Mouse (Mus musculus) frontal cortex, postnatal 14 days (tissue): Measurements from ENCODE around the gene Fbxo3.
"Not testable (repeated sequence)": the region's sequence is repeated elsewhere in the genome, so short reads cannot be mapped to it uniquely, and the experiment has no call there.

ENCODE experiments used
- DNase-seq, 2 experiments: peaks; one replicate each; pipeline ENCODE4 v3.0.0; 2022; ENCODE audit warnings: low spot score in 2 of 2

Fbxo3 gene

DNA sequence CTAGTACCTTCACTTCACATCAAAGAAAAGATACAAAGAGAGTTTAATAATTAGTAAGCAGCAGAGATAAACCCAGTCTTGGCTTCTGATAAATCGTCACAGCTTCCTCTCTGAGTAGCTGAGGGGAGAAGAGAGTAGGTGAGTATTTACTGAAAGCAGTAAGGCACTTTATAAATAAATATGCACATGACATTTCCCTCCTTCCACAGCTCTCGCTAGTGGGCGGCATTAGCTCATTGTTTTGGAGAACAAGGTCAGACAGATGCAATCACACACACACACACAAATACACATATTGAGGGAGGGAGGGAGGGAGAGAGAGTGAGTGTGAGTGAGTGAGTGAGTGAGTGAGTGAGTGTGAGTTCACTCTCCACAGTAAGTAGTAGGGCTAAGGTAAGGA is 8.8 kb downstream of the Fbxo3 start:
- no peak for DNase-seq

DNA sequence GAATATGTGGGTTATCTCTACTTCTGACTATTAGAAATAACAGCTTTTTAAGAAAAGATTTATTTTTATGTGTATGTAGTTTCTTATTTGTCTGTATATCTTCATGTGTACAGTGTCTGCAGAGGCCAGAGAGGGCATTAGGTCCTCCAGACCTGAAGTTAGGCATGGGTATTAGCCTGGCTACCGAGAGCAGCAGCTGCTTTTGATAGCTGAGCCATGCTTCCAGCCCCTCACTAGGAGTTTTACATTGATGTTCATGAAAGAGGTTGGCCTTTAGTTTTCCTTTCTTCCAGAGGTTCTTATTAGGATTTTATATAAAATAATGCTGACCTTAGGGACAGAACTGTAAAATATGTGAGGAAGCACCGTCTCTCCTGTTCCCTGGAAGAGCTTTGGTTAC is 10.7 kb downstream of the Fbxo3 start:
- no peak for DNase-seq

DNA sequence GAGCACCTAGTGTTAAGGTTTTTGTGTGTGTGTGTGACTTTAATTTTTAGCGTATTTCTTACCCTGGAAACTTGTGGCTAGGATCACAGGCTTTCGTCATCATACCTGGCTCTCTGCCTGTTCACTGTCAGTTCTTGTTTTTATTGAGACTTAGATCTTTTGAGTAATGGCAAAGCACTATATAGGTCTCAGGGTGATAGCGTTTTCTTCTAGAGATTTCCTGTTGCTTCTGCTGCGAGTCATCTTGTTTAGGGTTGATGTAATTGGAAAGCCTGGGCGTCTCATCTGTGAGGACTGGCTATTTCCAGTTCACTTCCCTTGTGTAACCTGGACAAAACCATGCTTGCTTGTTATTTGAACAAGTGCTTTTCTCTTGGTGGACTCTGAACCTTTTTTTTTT is 14.1 kb downstream of the Fbxo3 start:
- DNase-seq: no peak

DNA sequence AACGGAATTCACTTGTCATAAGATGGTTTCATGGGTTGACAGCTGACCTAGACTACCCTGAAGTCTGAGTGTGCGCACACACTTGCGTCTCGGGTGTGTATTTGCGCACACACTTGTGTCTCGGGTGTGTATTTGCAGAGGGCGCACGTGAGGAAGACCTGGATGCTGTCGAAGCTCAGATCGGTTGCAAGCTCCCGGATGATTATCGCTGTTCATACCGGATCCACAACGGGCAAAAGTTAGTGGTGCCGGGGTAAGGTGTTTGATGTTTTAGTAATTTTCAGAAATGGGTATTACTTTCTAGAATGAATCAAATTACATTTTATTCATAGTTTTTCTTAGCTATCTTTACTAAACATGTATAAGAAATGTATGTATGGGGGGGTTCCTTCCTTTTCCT is 15.2 kb downstream of the Fbxo3 start:
- no peak for DNase-seq

DNA sequence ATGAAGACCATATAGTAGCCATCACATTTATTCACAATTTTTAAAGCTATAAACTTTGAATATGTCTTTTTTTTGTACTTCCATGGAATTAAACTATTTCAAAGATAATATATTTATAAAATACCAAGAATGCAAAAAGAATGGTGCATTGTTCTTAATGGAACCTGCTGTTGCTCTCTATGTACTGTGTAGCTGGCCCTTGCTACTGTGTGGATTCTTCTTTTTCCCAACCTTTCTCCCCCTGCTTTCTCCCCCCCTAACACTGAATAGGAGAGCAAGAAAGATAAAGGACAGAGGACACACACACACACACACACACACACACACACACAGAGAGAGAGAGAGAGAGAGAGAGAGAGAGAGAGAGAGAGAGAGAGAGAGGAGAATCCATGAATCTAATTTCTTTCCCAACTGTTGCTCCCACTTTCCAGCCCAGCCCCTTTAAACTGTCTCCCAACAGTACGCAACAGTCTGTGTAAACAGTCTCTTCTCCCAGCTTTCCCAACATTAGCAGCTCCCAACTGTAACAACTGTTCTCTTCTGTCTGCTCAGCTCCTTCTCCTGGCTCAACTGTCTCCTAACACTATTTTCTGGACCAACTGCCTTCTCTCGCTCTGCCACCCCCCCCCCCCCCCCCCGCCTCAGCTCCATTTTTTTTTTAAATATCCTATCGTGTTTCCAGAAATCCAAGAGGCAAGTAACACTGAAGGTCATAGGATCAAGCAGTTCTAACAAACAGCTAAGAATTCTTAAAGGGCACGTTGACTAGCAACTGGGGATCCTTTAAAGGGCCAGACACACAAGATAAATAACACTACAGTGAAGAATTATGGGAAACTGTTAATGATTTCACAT is 16.3 kb downstream of the Fbxo3 start:
- DNase-seq: no peak

DNA sequence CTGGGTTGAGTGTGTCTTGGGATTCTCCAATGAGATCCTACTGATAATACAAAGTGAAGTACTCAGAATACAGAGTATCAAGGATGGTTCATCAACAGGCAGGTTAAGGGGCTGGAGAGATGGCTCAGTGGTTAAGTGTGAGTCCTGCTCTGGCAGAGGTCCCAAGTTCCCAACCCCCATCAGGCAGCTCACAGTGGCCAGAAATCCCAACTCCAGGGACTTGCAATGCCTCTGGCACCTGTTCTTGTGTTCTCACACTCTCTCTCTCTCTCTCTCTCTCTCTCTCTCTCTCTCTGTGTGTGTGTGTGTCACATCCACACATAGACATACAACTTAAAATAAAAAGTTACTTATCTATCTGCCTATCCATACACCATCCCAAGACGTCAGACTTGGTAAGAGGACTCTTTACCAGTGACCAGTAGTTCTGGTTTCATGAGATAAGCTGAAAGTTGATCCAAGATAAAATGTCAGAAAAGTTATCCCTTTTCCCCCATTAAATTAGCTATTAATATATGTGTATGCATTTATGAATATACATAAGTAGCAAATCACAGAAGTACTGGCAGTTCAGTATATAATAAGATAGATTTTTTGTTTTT is 17.1 kb downstream of the Fbxo3 start:
- DNase-seq: no peak

DNA sequence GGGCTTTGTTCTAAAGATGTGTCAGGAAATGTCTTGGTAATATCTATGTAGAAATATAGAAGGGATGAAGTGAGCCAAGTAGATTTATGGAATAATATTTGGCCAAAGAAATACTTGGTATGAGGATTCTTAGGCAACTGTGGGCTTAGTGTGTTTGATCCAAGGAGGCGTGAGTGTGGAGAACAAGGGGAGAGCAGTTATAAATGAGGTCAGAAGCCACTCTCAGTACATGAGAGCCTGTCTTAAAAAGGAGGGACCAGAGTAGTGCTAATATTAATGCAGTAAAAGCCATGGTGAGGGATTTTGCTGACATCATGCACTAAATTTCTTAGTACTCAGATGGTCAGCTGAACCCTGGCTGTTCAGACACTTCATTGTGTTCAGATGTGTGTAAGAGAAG is 30.9 kb downstream of the Fbxo3 start:
- DNase-seq: no peak

DNA sequence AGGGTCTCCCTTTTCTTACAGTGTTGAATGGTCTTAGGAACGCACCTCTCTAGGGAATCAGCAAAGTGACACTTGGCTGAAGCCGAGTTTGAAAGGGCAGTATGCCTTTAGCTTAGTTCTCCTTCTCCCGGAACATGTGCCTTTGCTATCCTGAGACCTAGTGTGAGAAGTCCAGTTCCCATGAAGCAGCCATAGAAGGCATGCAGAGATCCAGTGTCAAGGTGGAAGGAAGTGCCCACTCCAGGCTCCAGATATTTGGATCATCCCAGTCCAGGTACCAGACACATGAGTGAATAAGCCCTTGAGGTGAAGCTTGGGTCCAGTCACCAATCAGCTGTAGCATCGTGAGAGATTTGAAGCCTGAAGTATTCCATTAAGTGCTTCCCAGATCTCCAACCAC is 31.4 kb downstream of the Fbxo3 start:
- DNase-seq: no peak

DNA sequence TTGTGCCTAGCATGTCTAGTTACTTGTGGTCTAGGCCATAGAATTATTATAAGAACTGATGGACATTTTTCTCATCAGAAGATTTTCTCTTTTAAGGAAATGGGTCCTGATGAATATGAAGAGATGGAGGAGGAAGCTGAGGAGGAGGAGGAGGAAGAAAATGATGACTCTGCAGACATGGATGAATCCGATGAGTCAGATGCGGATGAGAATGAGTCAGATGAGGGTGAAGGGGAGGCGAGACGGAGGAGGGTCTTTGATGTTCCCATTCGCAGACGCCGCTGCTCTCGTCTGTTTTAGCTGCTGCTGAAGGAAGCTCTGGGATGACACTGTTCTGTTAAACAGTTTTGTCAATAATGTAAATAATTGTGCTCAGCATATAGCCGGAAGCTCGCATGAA is 32.3 kb downstream of the Fbxo3 start:
- no peak for DNase-seq

DNA sequence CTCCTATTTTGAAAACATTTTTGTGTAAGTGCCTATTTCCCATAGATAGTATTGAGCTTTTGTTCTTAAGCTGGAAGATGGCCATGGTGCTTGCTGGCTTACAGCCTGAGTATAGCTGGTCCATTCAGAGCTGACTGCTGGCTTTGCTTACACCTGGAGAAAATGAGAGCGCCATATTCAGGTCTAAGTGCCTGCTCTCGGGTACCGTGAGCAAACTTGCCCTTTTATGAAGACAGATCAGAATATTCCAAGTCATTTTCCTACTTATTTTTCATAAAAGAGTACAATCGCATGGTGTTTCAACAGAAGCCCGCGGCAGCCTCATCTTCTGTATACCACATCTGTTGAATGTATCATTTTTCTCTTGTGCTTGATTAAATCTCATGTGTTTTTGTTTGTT is 33.5 kb downstream of the Fbxo3 start:
- DNase-seq: no peak

DNA sequence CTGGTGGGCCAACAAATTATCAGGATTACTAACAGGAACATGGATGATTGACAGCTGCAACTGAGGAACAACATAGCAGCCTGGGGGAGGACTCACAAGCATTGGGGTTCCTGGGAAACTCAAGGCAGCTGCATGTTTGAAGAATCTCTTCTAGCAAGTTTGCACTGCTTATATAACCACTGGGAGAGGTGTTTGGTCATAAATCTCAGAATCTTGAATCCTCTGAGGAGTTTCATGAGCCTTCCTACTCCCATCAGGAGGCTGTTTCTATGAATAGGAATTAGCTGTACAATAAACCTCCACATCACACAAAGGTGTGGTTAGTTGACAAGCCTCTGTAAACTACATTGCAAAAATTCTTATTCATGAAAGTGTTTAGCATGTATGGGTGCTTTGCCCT is 35.1 kb downstream of the Fbxo3 start:
- no peak for DNase-seq

DNA sequence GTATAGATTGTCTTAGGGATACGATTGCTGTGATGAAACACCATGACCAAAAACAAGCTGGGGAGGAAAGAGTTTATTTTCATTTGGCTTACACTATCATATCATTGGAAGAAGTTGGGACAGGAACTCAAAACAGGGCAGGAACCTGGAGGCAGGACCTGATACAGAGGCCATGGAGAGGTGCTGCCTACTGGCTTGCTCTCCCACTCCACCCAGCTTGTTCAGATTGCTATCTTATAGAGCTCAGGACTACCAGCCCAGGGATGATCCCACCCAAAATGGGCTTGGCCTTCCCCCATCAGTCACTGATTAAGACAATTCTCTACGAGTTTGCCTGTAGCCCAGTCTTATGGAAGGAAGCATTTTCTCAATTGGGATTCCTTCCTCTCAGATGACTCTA is 36.6 kb downstream of the Fbxo3 start:
- no peak for DNase-seq

DNA sequence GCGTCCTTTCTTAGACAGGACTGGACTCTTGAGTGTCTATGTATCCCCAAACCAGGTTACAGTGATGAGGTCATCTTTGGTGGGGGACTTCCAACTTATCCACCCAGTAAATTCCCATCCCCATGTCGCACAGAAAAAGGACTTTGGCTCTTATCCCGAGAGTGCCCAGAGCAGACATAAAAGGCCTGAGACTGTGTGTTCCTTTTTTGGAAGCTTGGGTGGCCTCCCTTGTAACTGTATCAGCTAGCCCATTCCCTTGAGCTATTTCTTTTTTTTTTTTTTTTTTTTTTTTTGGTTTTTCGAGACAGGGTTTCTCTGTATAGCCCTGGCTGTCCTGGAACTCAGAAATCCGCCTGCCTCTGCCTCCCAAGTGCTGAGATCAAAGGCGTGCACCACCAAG is 38.0 kb downstream of the Fbxo3 start, which contains the start of gene Gm10912:
TSS of gene Gm10912 (plus strand) at position 301 of the 400 bp plus-strand sequence.
- DNase-seq: not testable (repeated sequence)

DNA sequence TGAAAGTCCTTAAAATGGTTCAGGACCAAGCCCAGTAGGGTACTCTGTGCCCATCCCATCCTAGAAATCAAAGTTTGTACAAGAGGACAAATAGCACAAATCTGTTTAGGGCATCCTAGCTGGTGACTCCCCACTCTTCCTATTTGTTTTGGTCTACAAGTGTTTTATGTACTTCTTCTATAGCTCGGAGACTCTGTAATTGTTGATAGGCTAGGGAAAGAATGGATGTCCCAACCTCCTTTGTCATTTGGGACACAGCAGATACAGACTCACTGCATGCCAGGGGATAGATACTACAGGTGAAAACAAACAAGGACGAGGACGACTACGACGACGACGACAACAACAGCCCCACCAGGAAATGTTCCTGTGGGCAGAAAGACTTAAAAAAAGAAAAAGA is 40.9 kb downstream of the Fbxo3 start, which contains the start of gene Gm10799:
TSS of gene Gm10799 (minus strand) at position 101 of the 400 bp plus-strand sequence.
- DNase-seq: not testable (repeated sequence)

DNA sequence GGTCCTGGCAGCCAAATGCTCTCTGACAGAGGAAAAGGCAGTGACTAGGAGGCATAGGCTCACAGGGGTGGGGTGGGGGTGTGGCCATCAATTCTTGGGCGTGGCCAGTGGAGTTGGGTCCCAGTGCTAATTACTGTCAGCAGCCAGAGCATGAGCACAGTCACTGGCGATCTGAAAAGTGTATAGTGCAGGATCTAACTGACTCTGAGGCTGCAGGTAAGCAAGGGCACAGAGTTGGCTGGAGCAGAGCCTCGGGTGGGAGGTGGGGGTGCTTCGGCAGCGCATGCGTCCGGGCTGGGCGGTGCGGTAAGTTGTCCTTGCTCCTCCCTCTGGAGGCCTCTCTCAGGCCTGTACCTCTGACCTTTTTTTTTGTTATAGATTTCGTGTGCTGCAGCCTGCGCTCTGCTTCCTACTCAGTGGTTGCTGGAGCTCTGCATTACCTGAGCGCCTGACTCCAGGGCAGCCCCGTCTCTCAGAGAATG is 42.2 kb downstream of the Fbxo3 start, which contains the start of gene Cd59b:
TSS of gene Cd59b (plus strand) at position 146 of the 482 bp plus-strand sequence.
- DNase-seq: no peak

DNA sequence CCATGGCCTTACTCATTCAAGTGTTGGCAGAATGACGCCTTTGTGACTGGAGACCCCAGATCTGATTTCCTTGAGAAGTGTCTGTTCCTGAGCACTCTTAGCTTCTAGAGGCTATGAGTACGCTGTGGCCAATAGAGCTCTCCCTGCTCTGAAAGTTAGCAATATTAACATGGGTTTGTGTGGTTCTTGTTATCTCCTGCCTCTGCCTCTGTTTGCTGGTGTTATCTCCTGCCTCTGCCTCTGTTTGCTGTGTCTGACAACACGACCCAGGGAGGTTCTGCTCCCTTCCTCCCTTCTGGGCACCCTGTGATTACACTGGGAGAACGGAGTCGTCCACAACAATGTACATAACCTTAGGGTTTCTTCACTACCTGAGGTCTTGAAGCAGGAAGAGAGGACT is 50.8 kb downstream of the Fbxo3 start:
- not testable (repeated sequence) for DNase-seq

DNA sequence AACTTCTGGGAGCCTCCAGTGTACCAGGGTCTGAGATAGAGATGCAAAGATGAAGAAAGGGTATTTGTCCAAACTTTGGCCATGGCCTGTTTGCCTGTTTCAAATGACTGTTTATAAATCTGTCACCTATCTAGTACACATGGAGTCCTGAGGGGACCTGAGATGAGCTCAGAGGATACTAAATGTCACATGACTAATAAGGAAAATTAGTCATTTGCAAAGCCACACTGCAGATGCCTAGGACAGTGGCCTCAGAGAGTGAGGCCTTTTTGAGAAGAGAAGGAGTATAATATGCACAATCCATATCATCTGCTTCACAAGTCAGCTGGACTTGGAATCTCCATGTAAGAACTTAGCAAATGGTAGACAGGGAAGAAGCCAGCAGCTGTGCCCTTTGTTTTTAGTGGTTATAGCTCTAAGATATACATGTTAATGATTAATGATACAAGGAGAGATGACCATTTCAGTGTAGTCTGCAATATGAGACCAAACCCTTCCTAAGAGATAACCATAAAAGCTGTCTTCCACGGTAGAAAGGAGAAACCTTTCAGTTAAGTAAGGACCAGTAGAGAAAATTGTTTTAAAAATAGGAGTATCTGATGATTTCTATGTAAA is 54.0 kb downstream of the Fbxo3 start:
- not testable (repeated sequence) for DNase-seq

DNA sequence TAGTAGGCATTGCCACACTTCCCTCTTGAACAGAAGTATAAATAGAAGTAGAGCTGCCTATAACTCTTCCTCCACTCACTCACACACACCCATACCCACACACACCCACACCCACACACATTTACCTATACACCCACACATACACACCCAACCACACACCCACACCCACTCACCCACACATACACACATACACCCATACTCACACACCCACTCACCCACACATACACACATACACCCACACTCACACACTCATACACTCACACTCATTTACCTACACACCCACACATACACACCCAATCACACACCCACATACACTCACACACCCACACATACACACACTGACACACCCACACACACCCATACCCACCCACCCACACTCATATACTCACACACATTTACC is 55.0 kb downstream of the Fbxo3 start:
- no peak for DNase-seq

DNA sequence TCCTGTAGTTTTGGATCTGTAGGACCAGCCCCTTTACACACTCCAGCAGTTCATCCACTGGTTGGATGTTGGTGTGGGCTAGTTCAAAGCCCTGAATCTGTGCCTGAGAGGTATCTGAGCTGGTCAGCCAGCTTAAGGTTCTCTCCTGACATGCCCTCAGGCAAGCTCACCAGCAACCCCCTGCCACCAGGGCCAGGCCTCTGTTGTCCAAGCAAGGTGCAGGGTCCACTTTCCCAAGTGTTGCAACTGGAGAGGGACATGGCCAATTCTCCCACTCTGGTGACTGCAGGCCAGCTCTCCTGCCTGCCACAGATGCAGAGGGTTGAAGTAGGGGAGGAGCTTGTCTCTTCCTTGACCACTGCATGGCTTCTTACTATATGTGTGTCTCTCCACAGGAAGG is 56.5 kb downstream of the Fbxo3 start:
- not testable (repeated sequence) for DNase-seq

DNA sequence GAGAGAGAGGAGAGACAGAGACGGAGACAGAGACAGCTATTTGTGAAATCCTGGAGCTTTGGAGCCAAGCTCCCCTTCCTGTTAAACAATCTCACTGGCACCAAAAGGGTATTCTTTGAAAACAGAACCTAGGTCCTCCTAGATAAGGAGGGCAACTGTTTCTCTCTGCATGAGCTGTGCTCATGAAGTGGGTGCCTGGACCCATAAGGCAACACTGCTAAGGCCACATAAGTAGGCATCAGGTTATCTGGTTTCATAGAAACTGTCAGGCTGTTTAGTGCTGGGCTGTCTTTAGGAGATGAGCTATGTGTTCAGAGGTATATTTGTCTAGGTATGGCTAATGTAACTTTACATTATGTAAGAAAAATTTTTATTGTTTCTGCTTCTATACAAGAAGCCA is 60.0 kb downstream of the Fbxo3 start:
- DNase-seq: not testable (repeated sequence)

DNA sequence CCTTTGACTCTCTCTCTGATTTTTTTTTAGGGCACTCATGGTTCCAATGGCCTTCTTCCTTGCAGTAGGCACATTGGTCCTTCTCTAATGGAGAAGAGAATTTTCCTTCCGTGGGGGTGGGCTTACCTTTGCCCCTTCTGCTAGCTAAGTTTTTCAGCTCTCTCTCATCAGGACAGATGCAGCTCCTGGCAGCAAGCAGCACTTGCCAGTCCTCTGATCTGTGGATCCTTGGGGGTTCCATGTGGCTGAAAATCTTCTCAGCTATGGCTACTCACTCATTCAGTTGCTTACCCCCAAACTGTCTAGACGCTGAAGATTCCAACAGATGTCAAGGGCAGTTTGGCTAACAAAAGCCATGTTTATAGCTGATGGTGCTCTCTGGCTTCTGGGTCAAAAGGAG is 65.8 kb downstream of the Fbxo3 start:
- DNase-seq: no peak

DNA sequence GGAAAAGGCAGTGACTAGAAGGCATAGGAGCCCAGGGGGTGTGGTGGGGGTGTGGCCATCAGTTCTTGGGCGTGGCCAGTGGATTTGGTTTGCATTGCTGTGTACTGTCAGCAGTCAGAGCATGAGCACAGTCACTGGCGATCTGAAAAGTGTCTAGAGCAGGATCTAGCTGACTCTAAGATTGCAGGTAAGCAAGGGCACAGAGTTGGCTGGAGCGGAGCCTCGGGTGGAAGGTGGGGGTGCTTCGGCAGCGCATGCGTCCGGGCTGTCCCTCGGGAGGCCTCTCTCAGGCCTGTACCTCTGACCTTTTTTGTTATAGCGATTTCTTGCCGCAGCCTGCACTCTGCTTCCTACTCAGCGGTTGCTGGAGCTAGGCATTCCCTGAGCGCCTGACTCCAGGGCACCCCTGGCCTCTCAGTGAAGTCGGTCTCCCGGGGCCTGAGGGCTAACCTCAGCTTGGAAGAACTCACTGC is 68.3 kb downstream of the Fbxo3 start, which contains the start of gene Cd59a:
TSS of gene Cd59a (plus strand) at position 61 of the 473 bp plus-strand sequence.
- peak; percentile 21 to 34 for DNase-seq
